Mouse (Mus musculus) bone marrow, adult 2 months (tissue): Measurements from ENCODE around the gene Ccdc180.

Source experiments
- CTCF ChIP-seq: fragments of 200-500 bp; IDR thresholded peaks from 2 replicates; pipeline ENCODE4 v1.5.1; 2011; ENCODE audit warnings: low read length, control low read depth; ENCODE audit not compliant: control insufficient read depth, insufficient read depth
- POLR2A ChIP-seq: fragments of 200-500 bp; IDR thresholded peaks from 2 replicates; pipeline ENCODE4 v1.6.1; 2011; ENCODE audit warnings: low read depth, mild to moderate bottlenecking, control low read depth, low read length, borderline replicate concordance; ENCODE audit not compliant: control insufficient read depth

DNA sequence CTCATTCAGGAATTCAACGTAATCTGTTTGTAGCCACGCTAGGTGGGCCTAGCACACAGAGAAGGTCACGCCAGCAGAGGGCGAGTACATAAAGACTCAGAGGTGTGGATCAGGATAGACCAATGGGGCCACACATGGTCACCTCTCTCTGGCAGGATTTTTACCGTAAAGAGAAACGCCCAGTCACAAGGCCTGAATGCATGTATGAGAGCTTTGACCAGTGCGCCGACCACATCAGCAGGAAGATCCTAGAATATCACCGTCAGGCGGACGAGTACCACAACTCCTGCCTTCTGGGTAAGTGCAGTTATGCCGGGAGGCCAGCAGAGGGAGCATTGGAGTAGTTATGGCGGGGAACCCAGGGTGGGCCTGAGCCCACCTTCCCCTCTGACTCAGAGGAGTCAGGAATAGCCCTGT is 51.5 kb downstream of the Ccdc180 start:
- peak; percentile 72 for TF ChIP-seq CTCF
- no peak for TF ChIP-seq POLR2A
